Mouse (Mus musculus) retina, adult 2 months (tissue): ENCODE results near the gene Opn3.

Experiments
- DNase-seq: peaks from one replicate; pipeline ENCODE4 v3.0.0-alpha.2; 2012; ENCODE audit warnings: low read depth, low spot score

The Opn3 gene

GRCm38 (mm10) chr1:175692246-175692996 lies at the start of gene Opn3, which contains the start of gene Chml:
TSS of gene Opn3 (minus strand) at chr1:175692776.
TSS of gene Chml (minus strand) at chr1:175692901.
- peak; percentile 98 for DNase-seq

GRCm38 (mm10) chr1:175725771-175726170 lies 33.2 kb upstream of the Opn3 start:
- DNase-seq: no peak

GRCm38 (mm10) chr1:175716832-175717231 lies 24.3 kb upstream of the Opn3 start:
- DNase-seq: no peak

GRCm38 (mm10) chr1:175712338-175712909 lies 19.8 kb upstream of the Opn3 start:
- no peak for DNase-seq

- DNase-seq: no peak
These were observed 15.4 kb upstream of the Opn3 start for GRCm38 (mm10) chr1:175708013-175708412.

GRCm38 (mm10) chr1:175707599-175707998 lies 15.0 kb upstream of the Opn3 start:
- no peak for DNase-seq

- no peak for DNase-seq
These were observed 8.6 kb upstream of the Opn3 start for GRCm38 (mm10) chr1:175701145-175701544.

- DNase-seq: no peak
These were observed 7.2 kb upstream of the Opn3 start for GRCm38 (mm10) chr1:175699796-175700195.

GRCm38 (mm10) chr1:175699375-175699774 lies 6.8 kb upstream of the Opn3 start:
- DNase-seq: no peak

GRCm38 (mm10) chr1:175698293-175698692 lies 5.7 kb upstream of the Opn3 start, which contains the start of gene Wdr64:
TSS of gene Wdr64 (plus strand) at chr1:175698593.
- DNase-seq: no peak

GRCm38 (mm10) chr1:175693429-175693960 lies 919 bp upstream of the Opn3 start:
- DNase-seq: no peak

- no peak for DNase-seq
These were observed 403 bp upstream of the Opn3 start for GRCm38 (mm10) chr1:175692997-175693361.

- no peak for DNase-seq
These were observed 810 bp downstream of the Opn3 start for GRCm38 (mm10) chr1:175691686-175692245.

- DNase-seq: no peak
These were observed 11.6 kb downstream of the Opn3 start for GRCm38 (mm10) chr1:175680995-175681394.

- no peak for DNase-seq
These were observed 15.1 kb downstream of the Opn3 start for GRCm38 (mm10) chr1:175677459-175677858.

- DNase-seq: no peak
These were observed 17.5 kb downstream of the Opn3 start for GRCm38 (mm10) chr1:175675116-175675515.

GRCm38 (mm10) chr1:175673563-175674325 lies 18.8 kb downstream of the Opn3 start:
- no peak for DNase-seq

GRCm38 (mm10) chr1:175671626-175672025 lies 20.9 kb downstream of the Opn3 start:
- DNase-seq: no peak

- no peak for DNase-seq
These were observed 22.5 kb downstream of the Opn3 start for GRCm38 (mm10) chr1:175670042-175670441.

GRCm38 (mm10) chr1:175669456-175669855 lies 23.1 kb downstream of the Opn3 start:
- DNase-seq: no peak

GRCm38 (mm10) chr1:175668666-175669405 lies 23.7 kb downstream of the Opn3 start:
- DNase-seq: no peak
